Comparison of ENCODE assay signal across 15 mouse cellular contexts in the genomic region with DNA sequence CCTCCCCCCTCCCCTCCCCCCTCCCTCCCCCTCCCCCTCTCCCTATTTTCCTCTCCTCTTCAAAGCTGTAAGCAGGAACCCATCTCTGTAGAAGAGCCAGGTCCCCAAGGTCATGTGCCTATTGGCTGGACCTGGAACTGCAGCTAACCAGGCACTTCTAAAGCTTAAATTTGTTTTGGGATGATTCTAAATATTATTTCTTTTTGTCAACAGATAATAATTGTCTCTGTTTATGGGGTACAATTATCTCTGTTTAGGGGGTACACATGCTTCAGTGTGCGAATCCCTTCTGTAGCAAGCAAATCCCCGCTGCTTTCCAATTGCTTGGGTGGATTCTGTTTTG. TPM values are rescaled to one million over a fixed set of nuclear protein-coding genes. Genes with fewer than 3 reads are reported as not detected.
DNase-seq lines count a peak whose midpoint lies in the region; ATAC-seq lines count a peak whose summit lies in the region.
"Had no signal": no experiment of that assay in that cellular context is flagged by ENCODE, and none has a peak within 500 bp of the region (broad histone marks: within the 10 kb centered on the region; RNA-seq: fewer than 3 reads in every experiment).

No protein-coding gene starts in this region.

- ATAC-seq in kidney, embryonic 15.5 days (replicated peaks; ENCODE audit: low FRiP score): no peak
- ATAC-seq in midbrain, embryonic 15.5 days (replicated peaks): peak; percentile 33; the same call in 1 of the 2 replicates
- no peak for ATAC-seq in midbrain, embryonic 16.5 days
- no peak for ATAC-seq in intestine, embryonic 14.5 days (replicated peaks; ENCODE audit: low FRiP score, low TSS enrichment, low read depth)
- no peak for ATAC-seq in megakaryocyte progenitor cell, adult 5-6 weeks (replicated peaks; ENCODE audit: poor library complexity)

- H3K4me3 ChIP-seq in kidney, embryonic 15.5 days (replicated peaks): no peak overlapping the region
- H3K4me3 ChIP-seq in midbrain, embryonic 15.5 days: no peak overlapping the region
- no peak overlapping the region for H3K4me3 ChIP-seq in midbrain, embryonic 16.5 days (ENCODE audit: low read depth, low read length)
- no peak overlapping the region for H3K4me3 ChIP-seq in intestine, embryonic 14.5 days (ENCODE audit: low read depth, low read length)
- H3K4me3 ChIP-seq: heart, embryonic 15.5 days; hindbrain, embryonic 15.5 days; liver, embryonic 13.5 days; midbrain, embryonic 12.5 days had no signal

- no peaks in the 10 kb centered on the region for H3K27me3 ChIP-seq in kidney, embryonic 15.5 days
- H3K27me3 ChIP-seq in midbrain, embryonic 15.5 days (replicated peaks): no peaks in the 10 kb centered on the region
- H3K27me3 ChIP-seq in midbrain, embryonic 16.5 days (ENCODE audit: control insufficient read depth, insufficient read depth, low read depth, low read length): no peaks in the 10 kb centered on the region
- H3K27me3 ChIP-seq in intestine, embryonic 14.5 days (replicated peaks; ENCODE audit: control insufficient read depth, insufficient read depth, low read length): no peaks in the 10 kb centered on the region
- H3K27me3 ChIP-seq: hindbrain, embryonic 15.5 days had no signal

- 88% methylated on average over 2 of the region's 2 CpGs for WGBS in kidney, embryonic 15.5 days
- WGBS in midbrain, embryonic 15.5 days: 82% methylated on average over 2 of the region's 2 CpGs
- 85% methylated on average over 2 of the region's 2 CpGs for WGBS in midbrain, embryonic 16.5 days
- 76% methylated on average over 2 of the region's 2 CpGs for WGBS in intestine, embryonic 14.5 days

- peak overlapping the region; percentile 64; the same call in 1 of the 2 replicates for H3K27ac ChIP-seq in kidney, embryonic 15.5 days
- H3K27ac ChIP-seq in midbrain, embryonic 15.5 days: no peak overlapping the region
- H3K27ac ChIP-seq in midbrain, embryonic 16.5 days (ENCODE audit: low read length): no peak overlapping the region
- peak overlapping the region; percentile 44; the same call in 1 of the 2 replicates for H3K27ac ChIP-seq in intestine, embryonic 14.5 days (ENCODE audit: low read depth)
- H3K27ac ChIP-seq: heart, embryonic 15.5 days; liver, embryonic 13.5 days had no signal

- H3K4me1 ChIP-seq in kidney, embryonic 15.5 days: peaks cover 46% of the 10 kb centered on the region
- peaks cover 8% of the 10 kb centered on the region for H3K4me1 ChIP-seq in midbrain, embryonic 15.5 days
- no peaks in the 10 kb centered on the region; the same call in 1 of the 2 replicates for H3K4me1 ChIP-seq in midbrain, embryonic 16.5 days (ENCODE audit: control insufficient read depth, insufficient read depth, low read length)
- H3K4me1 ChIP-seq in intestine, embryonic 14.5 days (replicated peaks; ENCODE audit: control insufficient read depth, insufficient read depth, low read length): peaks cover 17% of the 10 kb centered on the region

- H3K9me3 ChIP-seq in kidney, embryonic 15.5 days (replicated peaks): no peaks in the 10 kb centered on the region
- no peaks in the 10 kb centered on the region for H3K9me3 ChIP-seq in midbrain, embryonic 15.5 days
- H3K9me3 ChIP-seq in midbrain, embryonic 16.5 days (replicated peaks; ENCODE audit: control insufficient read depth, low read length, poor library complexity, severe bottlenecking): no peaks in the 10 kb centered on the region
- H3K9me3 ChIP-seq in intestine, embryonic 14.5 days (ENCODE audit: control insufficient read depth, low read length): no peaks in the 10 kb centered on the region
- H3K9me3 ChIP-seq: heart, embryonic 15.5 days; hindbrain, embryonic 15.5 days; liver, embryonic 13.5 days; midbrain, embryonic 12.5 days had no signal

- H3K36me3 ChIP-seq in kidney, embryonic 15.5 days: no peaks in the 10 kb centered on the region
- H3K36me3 ChIP-seq in midbrain, embryonic 15.5 days (replicated peaks): no peaks in the 10 kb centered on the region
- H3K36me3 ChIP-seq in midbrain, embryonic 16.5 days (ENCODE audit: control insufficient read depth, insufficient read depth, low read length): no peaks in the 10 kb centered on the region
- no peaks in the 10 kb centered on the region for H3K36me3 ChIP-seq in intestine, embryonic 14.5 days (ENCODE audit: control insufficient read depth, insufficient read depth, low read length)
- H3K36me3 ChIP-seq: heart, embryonic 15.5 days; hindbrain, embryonic 15.5 days; liver, embryonic 13.5 days; midbrain, embryonic 12.5 days had no signal

- no peak overlapping the region for H3K9ac ChIP-seq in kidney, embryonic 15.5 days
- no peak overlapping the region for H3K9ac ChIP-seq in midbrain, embryonic 15.5 days
- no peak overlapping the region for H3K9ac ChIP-seq in midbrain, embryonic 16.5 days (ENCODE audit: low read depth, low read length)
- H3K9ac ChIP-seq in intestine, embryonic 14.5 days (ENCODE audit: low read length): no peak overlapping the region
- H3K9ac ChIP-seq: heart, embryonic 15.5 days; liver, embryonic 13.5 days had no signal

- no peak overlapping the region for H3K4me2 ChIP-seq in kidney, embryonic 15.5 days
- H3K4me2 ChIP-seq in midbrain, embryonic 15.5 days: no peak overlapping the region
- H3K4me2 ChIP-seq in midbrain, embryonic 16.5 days (ENCODE audit: low read length): no peak overlapping the region
- no peak overlapping the region for H3K4me2 ChIP-seq in intestine, embryonic 14.5 days (ENCODE audit: low read length)
- H3K4me2 ChIP-seq: heart, embryonic 15.5 days; hindbrain, embryonic 15.5 days; liver, embryonic 13.5 days had no signal

- no peak for DNase-seq in kidney, postnatal 36 days
- no peak for DNase-seq in intestine, embryonic 14.5 days (ENCODE audit: low spot score)
- peak; percentile 63 for DNase-seq in testis, postnatal 10 days (ENCODE audit: low spot score)
- DNase-seq: cerebellum, adult 11 months; left cerebral cortex, postnatal 4 days; liver, embryonic 13.5 days; lung, postnatal 14 days; spleen, adult 18-20 months had no signal

RNA-seq across cellular contexts. Expression of a gene that starts 18.6 kb away (rescaled TPM):
- polyA plus RNA-seq in kidney, embryonic 15.5 days (2015; fragmentation: Nextera tagmentation; extraction: Ambion mirVana): 7.7 and 8.2 TPM in 2 replicates
- polyA plus RNA-seq in midbrain, embryonic 15.5 days (2015; fragmentation: Nextera tagmentation; extraction: Ambion mirVana): 16.2 and 19.2 TPM in 2 replicates
- 18.0 and 26.6 TPM in 2 replicates for polyA plus RNA-seq in midbrain, embryonic 16.5 days (2015; fragmentation: Nextera tagmentation; extraction: Ambion mirVana)
- polyA plus RNA-seq in intestine, embryonic 14.5 days (2014; fragmentation: Nextera tagmentation; extraction: Ambion mirVana): 1.7 and 2.0 TPM in 2 replicates
- not detected in 2 replicates for total RNA-seq in megakaryocyte progenitor cell, adult 5-6 weeks (2015)
- not detected in 2 replicates for total RNA-seq in megakaryocyte progenitor cell, adult 5-6 weeks (2017)

RNA-seq across cellular contexts. Expression of a gene that starts 23.4 kb away (rescaled TPM):
- polyA plus RNA-seq in kidney, embryonic 15.5 days (2015; fragmentation: Nextera tagmentation; extraction: Ambion mirVana): 6.1 and 9.3 TPM in 2 replicates
- polyA plus RNA-seq in midbrain, embryonic 15.5 days (2015; fragmentation: Nextera tagmentation; extraction: Ambion mirVana): 0.13 and 0.19 TPM in 2 replicates
- 0.18 TPM in 1 of 2 replicates, not detected in the other for polyA plus RNA-seq in midbrain, embryonic 16.5 days (2015; fragmentation: Nextera tagmentation; extraction: Ambion mirVana)
- not detected in 2 replicates for polyA plus RNA-seq in intestine, embryonic 14.5 days (2014; fragmentation: Nextera tagmentation; extraction: Ambion mirVana)
- 0.17 TPM in 1 of 2 replicates, not detected in the other for total RNA-seq in megakaryocyte progenitor cell, adult 5-6 weeks (2015)
- not detected in 2 replicates for total RNA-seq in megakaryocyte progenitor cell, adult 5-6 weeks (2017)
- polyA plus RNA-seq: midbrain, embryonic 12.5 days had no signal

RNA-seq across cellular contexts. Expression of a gene that starts 34.6 kb away (rescaled TPM):
- polyA plus RNA-seq in kidney, embryonic 15.5 days (2015; fragmentation: Nextera tagmentation; extraction: Ambion mirVana): 1.7 and 2.2 TPM in 2 replicates
- polyA plus RNA-seq in midbrain, embryonic 15.5 days (2015; fragmentation: Nextera tagmentation; extraction: Ambion mirVana): 1.5 and 3.3 TPM in 2 replicates
- polyA plus RNA-seq in midbrain, embryonic 16.5 days (2015; fragmentation: Nextera tagmentation; extraction: Ambion mirVana): 2.0 and 3.9 TPM in 2 replicates
- 0.35 and 0.49 TPM in 2 replicates for polyA plus RNA-seq in intestine, embryonic 14.5 days (2014; fragmentation: Nextera tagmentation; extraction: Ambion mirVana)
- total RNA-seq in megakaryocyte progenitor cell, adult 5-6 weeks (2015): 9.3 and 21.2 TPM in 2 replicates
- 8.9 and 16.2 TPM in 2 replicates for total RNA-seq in megakaryocyte progenitor cell, adult 5-6 weeks (2017)

Comparison
In these comparisons a context has a peak if more than half of its experiments do, and no peak if none do; other contexts are left out.
1. H3K27ac ChIP-seq: peak in kidney, embryonic 15.5 days (single experiment) and intestine, embryonic 14.5 days (single experiment); none in midbrain, embryonic 15.5 days (single experiment) and midbrain, embryonic 16.5 days (single experiment).